Mouse (Mus musculus) layer of hippocampus, postnatal 25 days (tissue): ENCODE data around the gene Slc16a14. TPM values are rescaled to one million over a fixed set of nuclear protein-coding genes. Genes with fewer than 3 reads are reported as not detected.
A peak's percentile ranks its signal among the peaks of the same experiment; 100 is the strongest.
"Not testable (repeated sequence)": the region's sequence is repeated elsewhere in the genome, so short reads cannot be mapped to it uniquely, and the experiment has no call there.

Experiments used
- DNase-seq, 2 experiments: peaks; one replicate each; pipeline ENCODE4 v3.0.0; 2022; ENCODE audit warnings: mixed read lengths in 2 of 2, low spot score in 1 of 2; ENCODE audit errors: extremely low spot score in 1 of 2
- total RNA-seq, 2 experiments: library from RNA; stranded (reverse); gene quantifications; 2 replicates each; pipeline ENCODE4 v1.2.3; 2021

The Slc16a14 gene
- total RNA-seq = 10 to 100 TPM; 15.2 to 20.0 TPM

DNA sequence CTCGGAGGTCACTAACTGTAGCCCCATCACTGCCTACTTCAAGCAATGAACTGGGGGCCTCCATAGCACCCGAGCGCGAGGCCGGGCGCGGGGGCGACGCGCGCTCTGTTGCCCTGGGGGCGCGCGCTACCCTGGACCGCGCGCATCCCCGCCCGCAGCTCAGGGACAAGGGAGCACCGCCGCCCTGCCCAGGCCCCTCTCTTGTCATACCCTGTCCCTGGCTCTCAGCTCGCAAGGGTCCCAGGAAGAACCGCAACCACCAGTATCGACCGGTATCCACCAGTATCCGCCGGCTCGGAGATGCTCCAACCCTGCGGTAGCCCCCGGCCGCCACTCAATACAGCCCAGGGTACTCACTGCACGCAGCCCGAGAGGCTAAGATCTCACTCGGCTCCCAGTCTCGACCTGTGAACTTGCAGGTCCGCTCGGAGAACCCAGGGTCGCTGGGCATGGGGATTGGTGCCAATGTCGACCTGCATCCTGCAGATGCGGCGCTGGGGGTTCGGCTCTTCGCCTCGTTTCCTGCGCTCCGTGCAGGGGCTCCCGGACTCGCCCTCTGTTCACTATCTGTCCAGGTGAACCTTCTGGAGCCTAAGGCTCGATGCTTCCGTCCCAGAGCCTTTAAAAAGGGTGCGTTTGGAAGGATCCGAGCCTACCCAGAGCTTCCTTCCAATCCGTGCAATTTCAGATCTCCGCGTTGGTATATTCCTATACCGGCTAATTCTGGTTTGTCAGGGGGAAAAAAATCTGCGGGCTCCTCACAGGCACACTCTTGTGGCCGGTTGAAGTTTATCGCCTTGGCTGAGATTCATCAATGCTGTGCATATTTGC is at the start of gene Slc16a14:
Slc16a14 (minus strand) TSS at position 632 of the 831 bp plus-strand sequence.
- DNase-seq = peak; percentile 31 to 63

DNA sequence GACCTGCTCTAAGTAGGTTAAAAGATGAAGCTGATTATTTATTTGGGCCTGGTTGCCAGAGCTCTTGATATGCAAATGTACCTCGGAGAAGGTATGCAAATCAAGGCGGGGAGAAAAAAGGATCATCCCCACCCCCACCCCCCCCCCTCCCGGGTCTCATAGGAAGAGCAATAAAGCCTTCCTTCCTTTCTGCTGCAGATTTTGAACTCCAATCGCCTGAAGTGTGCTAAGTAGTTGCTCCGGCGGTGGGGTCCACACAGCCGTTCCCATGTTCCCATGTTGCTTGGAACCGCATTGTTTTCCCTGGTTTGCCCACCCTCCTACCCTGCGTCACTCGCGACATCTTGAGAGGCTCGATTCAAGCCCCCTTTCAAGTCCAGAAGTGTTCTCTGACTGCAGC is 26.8 kb upstream of the Slc16a14 start:
- DNase-seq = not testable (repeated sequence)

DNA sequence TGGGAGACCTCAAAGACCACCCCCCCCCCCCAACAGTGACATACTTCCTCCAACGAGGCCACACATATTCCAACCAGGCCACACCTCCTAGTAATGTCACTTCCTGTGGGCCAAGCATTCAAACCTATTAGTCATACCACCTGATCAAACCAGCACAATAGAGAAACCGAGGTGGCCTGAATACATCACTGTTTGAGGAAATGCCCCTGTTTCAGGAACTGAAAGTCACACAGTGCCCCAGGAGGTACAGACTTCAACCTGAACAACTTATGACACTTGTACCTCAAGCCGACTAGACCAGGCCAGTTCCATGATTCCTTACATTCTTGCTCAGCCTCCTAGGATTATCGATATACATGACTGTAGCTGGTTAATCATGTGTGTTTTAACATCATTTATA is 22.8 kb upstream of the Slc16a14 start:
- not testable (repeated sequence) for DNase-seq

DNA sequence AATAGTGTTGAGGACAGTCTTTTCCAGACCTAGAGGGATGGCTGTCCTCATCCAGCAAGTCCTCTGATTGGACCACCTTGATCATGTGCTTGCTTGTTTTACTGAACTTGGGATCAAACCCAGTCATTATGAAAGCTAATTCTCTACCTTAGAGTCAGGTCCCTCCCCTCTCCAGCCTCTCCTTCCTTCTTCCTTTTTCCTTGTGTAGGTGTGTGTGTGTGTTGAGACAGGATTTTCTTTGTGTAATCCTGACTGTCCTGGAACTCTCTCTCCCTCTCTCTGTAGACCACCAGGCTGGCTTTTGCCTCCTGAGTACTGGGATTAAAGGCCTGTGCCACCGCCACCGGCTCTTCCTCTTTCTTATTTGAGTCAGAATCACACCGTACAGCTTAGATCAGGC is 21.8 kb upstream of the Slc16a14 start:
- DNase-seq = not testable (repeated sequence)

DNA sequence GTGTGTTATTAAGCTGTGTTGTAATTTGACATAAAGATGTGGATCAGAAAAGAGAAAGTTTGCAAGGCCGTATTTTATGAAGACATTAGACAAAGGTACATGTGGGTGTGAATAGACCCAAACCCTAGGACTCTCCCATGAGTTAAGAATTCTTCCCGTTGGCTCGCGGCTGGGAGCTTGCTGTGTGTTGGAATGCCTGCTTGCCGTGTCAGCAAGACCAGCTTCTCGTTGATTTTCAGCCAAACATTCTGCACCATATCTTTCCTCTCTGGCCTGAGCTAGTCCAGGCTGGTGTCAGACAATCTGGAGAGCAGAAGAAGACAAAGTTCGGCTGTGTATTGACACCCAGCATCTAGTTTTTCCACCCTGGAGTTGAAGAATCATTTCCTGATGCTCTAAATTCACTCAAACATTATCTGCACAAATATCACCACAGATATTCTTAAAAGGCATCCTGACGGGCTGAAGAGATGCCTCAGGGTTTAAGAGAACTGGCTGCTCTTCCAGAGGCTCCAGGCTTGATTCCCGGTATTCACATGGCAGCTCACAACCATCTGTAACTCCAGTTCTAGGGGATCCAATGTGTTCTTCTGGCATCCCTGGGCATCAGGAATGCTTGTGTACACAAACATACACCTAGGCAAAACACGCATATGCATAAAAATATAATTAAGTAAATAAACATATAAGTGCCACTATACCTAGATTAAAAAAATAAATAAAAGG is 17.7 kb upstream of the Slc16a14 start:
- no peak for DNase-seq

DNA sequence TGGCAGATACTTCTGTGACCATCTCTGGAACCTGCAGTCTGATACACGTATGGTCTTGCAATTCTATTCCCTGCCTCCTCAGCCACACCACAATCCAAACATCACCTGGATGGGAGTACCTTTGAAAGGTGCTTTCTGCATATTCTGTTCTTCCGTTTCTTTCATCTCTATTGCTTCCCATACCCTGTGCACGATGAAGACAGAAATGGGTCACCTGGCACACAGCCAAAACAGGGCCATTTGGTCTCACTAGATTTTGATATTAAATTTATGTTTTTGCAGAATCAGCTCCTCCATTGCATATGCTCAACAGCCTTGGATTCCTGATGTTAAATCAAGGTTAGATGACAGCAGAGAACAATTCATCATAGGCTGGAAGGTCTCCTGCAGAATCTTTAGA is 16.6 kb upstream of the Slc16a14 start:
- DNase-seq = no peak

DNA sequence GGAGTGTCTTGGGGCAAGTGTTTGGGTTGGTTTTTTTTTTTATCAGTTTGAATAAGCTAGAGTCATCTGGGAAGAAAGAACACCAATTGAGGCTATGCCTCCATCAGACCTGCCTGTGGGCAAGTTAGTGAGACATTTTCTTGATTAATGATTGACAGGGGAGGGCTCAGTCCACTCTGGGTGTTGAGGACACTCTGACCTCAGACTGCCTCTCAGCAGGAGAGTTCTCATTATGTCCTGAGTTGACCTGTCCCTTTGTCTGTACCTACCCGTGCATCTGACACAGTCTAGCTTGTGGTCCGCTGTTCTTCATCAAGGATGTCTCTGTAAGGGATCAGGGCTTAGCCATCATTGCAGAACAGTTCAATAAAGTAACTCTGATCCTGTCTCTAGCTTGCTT is 12.5 kb upstream of the Slc16a14 start:
- no peak for DNase-seq

DNA sequence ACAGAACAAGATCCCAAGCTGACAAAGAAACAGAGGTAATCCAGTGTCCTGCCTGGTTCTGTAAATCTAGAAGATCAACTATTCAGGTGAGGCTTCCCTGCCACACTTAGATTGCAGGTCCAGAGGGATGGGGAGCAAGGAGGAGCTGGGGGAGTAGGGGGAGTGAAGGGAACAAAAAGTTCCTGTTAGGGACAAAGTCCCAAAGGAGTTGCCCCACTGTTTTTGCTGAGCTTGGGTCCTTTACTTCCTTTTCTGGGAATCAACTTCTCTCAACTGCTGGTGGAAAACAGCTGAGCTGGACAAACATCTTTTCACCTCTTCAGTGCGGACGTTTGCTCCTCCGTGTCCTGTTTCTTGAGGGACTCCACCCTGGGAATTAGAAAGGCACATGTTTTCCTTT is 11.0 kb upstream of the Slc16a14 start:
- DNase-seq = no peak

DNA sequence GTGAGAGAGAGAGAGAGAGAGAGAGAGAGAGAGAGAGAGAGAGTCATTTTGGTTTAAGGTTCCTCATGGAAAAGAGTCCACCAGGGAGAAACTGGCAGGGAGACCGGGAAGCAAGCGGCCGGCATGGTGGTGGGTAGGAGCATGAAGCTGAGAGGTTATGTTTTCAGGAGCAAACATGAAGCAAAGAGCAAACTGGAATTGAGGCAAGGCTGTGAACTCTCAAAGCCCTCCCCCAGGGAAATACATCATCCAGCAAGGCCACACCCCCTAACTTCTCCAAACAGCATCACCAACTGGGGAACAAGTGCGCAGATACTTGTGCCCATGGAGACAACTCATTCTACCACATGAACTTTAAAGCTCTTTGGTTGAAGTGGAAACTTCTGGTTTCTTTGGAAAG is 8.6 kb upstream of the Slc16a14 start:
- no peak for DNase-seq

DNA sequence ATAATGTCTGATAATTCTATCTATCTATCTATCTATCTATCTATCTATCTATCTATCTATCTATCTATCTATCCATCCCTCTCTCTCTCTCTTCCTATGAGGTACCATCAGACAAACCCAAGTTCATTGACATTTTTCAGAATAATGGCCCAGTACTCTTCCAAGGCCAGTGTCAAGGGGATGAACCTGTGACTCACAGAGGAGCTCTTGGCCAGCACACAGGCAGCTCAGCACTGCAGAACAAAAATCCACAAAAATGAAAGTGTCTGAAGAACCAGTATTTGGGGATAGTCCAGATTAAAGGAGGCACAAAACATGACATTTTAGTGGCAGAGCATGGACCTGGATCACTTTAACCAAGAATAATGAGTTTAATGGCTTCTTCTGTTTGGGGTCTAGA is 7.7 kb upstream of the Slc16a14 start:
- no peak for DNase-seq

DNA sequence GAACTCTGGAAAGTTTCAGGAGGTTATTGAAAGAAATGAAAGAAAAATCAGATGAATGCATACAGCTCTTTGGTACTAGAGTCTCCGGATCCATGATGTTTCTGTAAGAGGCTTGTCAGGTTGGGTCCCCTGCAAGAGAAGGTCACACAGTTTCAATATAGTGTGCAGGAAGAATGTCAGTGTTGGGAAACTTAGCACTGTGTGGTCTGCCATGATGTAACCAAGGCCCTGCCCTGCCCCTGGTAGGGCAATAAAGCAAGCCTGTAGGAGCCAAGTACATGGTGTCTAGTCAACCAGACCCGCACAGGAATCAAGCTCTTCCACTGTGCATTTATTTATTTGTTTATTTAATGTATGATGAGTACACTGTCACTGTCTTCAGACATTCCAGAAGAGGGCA is 5.4 kb upstream of the Slc16a14 start:
- no peak for DNase-seq

DNA sequence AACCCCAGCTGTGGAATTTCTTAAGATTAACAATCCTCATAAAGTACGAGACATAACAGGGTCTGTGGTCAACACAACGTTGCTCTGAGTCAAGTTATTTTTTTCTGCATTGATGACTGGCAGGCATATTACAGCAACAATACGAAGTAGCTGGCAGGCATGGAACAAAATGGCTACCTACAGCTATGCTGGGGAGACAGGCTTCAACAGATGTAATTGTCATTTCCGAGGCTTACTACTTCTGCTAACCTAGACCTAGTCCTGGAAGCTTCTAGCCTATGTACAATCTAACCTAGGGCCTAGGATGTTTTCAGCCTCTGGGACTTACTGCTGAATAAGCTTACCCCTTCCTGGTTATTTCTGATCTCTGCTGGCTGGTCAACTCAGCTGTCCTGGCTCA is 4.5 kb upstream of the Slc16a14 start:
- no peak for DNase-seq

DNA sequence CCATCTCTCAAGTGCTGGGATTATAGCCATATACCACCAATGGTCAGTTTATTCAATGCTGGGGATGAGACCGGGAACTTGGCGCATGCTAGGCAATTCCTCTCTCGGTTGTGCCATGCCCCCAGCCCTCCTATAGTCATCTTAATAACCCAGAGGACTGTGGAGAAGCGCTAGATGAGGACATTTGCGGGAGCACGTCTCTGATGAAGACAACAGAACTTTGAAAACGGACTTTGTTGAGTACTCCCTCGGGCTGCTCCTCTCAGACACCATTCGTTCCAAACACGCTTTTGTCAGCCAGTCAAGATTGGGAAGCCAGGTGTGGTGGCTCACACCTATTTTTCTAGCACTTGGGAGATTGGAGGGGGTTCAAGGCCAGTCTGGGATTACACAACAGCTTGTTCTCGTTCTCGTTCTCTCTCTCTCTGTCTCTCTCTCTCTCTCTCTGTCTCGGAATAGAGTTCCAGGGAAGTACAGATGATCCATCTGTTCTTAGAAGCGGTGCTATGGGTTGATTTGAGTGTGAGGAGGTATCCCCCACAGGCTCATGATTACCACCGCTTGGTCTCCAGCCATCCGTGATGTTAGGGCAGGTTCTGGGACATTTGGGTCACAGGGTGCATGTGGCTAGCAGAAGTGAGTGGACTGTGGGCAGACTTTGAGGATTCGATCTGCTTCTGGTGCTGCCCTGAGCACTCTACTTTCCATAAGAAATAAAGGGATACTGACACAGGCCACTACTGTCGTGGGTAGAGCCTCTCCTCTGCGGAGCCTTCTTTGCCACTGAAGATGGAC is 2.0 kb upstream of the Slc16a14 start:
- DNase-seq = no peak

DNA sequence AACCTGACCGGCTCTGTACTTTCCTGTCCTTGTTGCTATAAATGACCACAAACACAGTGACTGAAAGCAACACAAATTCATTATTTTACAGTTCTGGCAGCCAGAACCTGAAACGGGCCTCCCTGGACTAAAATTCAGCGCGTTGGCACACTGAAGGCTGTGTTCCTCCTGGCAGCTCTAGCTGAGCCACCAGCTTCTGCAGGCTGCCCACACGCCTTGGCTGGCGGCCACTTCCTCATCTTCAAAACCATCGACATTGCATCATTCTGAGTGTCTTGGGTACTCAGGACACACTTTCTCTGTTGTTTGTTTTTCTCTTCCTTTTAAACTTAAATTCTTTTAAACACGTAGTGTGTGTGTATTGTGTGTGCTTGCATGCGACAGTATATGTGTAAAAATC is 734 bp upstream of the Slc16a14 start:
- peak; percentile 49 to 67 for DNase-seq

DNA sequence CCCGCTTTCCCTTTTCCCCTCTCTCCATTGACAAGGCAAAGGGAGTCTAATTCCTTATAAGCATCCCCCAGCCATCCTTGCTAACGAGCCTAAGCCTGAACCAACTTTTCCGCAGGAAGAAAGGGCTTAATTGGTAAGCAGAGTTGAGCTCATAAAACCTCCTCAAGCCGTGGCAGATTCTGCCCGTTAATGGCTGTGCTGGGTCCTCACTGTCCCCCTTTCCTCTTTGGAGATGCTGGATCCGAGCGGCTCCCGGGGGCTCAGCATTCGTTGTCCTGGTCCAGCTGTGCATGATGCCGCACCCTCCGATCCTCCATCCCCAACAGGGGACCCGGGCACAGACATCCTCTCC is 807 bp downstream of the Slc16a14 start:
- no peak for DNase-seq

DNA sequence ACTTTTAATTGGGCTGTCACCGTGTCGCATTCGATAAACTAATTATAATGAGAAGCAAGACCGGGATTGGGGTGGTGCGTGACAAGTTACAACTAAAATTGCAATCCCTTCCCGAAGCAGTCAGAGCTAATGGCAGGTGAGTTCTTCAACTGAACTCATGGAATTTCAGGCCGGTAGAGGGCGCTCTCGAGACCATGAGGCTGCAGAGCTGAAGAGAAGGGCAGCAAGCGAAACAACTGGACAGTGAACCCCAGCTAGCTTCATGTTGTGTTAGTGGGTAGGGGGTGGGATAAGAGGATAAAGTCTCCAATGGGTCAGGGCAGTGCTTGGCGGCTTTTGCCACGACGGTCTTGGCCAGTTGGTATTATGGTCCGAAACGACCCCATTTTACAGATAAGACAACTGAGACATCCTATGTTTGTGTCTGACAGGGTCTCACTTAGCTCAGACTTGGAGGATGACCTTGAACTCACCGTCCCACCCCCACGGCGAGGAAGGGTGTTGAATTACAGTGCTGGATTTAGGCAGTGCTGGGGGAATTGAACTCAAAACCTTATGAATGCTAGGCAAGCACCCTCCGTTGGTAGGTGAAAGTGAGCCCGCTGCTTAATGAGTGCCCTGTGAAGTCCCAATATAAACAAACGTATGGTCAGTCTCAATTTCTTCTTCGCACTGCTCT is 1.3 kb downstream of the Slc16a14 start:
- peak; percentile 82 to 99 for DNase-seq

DNA sequence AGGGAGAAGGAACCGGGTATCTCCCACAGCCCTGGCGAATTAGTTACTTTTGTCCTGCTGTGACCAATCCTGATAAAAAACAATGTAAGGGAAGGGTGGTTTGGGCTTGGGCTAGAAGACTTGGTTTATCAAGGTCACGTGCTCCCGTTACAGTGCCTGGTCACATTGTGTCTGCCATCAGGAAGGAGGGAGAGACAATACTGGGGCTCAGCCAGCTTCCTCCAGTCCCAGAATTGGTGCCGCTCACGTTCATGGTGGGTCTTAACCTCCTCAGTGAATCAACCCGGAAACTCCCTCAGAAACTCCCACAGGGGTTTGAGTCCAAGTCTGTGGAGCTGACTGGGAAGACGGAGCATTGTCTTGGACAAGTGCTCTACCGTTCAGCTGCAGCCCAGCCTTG is 9.3 kb downstream of the Slc16a14 start:
- DNase-seq = no peak

DNA sequence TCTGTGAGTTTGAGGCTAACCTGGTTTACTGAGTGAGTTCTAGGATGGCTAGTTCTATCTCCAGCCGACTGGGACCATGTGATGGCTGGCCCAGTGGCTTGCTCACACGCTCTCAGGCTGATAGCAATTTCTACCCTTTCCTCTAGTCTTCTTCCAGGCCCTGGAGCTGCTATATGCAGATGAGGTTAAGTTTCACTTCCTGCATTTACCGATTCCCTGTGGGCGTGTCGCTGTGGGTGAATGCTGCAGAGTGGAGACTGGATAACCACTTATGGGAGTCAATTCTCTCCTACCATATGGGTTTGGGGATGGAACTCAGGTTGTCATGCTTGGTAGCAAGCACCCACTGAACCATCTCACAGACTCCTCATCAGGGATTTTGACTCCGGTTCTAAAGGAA is 10.8 kb downstream of the Slc16a14 start:
- no peak for DNase-seq

DNA sequence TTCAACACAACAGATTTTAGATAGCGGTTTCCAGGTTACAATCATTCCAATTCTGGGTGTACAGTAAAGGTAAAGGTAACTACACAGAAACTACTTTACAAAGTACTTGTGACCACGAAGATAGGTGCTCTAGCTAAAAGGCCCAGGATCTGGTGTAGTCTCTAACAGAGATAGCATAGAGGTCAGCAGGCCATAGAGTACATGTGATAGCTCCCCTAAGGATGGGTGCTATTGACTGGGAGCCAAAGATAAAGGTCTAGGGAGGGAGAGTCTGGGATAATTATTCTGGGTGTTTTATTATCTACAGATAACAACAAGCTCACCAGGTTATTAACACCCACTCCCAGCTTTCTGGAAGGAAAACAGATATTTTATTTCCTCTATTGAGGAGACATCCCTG is 11.5 kb downstream of the Slc16a14 start:
- no peak for DNase-seq

DNA sequence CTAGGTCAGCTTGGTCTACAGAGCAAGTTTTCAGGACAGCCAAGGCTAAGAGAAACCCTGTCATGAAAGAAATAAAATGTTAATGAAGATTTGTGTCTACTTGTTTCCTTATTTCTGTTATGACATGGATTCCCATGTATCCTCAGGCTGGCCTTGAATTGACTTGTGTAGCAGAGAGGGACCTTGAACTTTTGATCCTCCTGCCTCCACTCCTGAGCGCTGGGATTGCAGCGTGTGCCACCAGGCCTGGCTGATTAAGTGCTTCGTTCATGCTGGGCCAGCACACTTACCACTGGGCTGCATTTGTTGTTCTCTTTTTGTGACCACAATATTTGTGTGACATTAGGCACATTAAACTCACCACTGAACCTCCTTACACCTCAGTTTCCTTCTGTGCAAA is 16.1 kb downstream of the Slc16a14 start:
- DNase-seq = no peak

DNA sequence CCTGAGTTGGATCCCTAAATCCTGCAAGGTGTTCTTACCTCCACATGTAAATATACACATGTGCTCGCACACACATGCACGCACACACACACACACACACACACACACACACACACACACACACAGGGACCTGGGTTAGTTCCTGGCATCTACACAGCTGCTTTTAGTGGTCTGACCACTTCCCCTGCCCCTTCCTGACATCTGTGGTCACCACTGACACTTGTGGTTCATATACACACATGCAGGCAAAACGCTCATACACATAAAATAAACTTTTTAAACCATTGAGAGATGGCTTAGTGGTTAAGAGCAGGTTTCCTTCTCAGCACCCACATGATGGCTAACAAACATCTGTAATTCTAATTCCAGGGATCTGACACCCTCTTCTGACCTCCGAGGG is 19.9 kb downstream of the Slc16a14 start:
- DNase-seq = no peak
